Mouse (Mus musculus): ENCODE data around the gene Rab17.

Rab17 gene

GRCm38 (mm10) chr1:90981346-90981745 is 11.9 kb upstream of the Rab17 start:
- DNase-seq: no peak

- no peak for DNase-seq
Measured at GRCm38 (mm10) chr1:90980638-90981330, 11.3 kb upstream of the Rab17 start.

- no peak for DNase-seq
Measured at GRCm38 (mm10) chr1:90975960-90976359, 6.5 kb upstream of the Rab17 start.

GRCm38 (mm10) chr1:90974906-90975649 is 5.6 kb upstream of the Rab17 start:
- peak; percentile 10 to 22 for DNase-seq

- no peak for DNase-seq
Measured at GRCm38 (mm10) chr1:90973574-90973911, 4.1 kb upstream of the Rab17 start.

- DNase-seq: peak; percentile 85 to 89
Measured at GRCm38 (mm10) chr1:90972911-90973573, 3.6 kb upstream of the Rab17 start.

- DNase-seq: no peak
Measured at GRCm38 (mm10) chr1:90969881-90970390, 475 bp upstream of the Rab17 start.

GRCm38 (mm10) chr1:90968649-90969048 is 812 bp downstream of the Rab17 start:
- no peak for DNase-seq

- DNase-seq: no peak
Measured at GRCm38 (mm10) chr1:90967583-90967982, 1.9 kb downstream of the Rab17 start.

GRCm38 (mm10) chr1:90962994-90963393 is 6.5 kb downstream of the Rab17 start:
- no peak for DNase-seq

GRCm38 (mm10) chr1:90962526-90962925 is 6.9 kb downstream of the Rab17 start:
- DNase-seq: no peak

- peak; percentile 47 to 64 for DNase-seq
Measured at GRCm38 (mm10) chr1:90956245-90957096, 13.0 kb downstream of the Rab17 start.

GRCm38 (mm10) chr1:90953688-90954087 is 15.8 kb downstream of the Rab17 start:
- no peak for DNase-seq

GRCm38 (mm10) chr1:90952808-90953207 is 16.7 kb downstream of the Rab17 start, which contains the start of gene Prlh:
TSS of gene Prlh (plus strand) at chr1:90953108.
- no peak for DNase-seq

- no peak for DNase-seq
Measured at GRCm38 (mm10) chr1:90951670-90952069, 17.8 kb downstream of the Rab17 start.

- DNase-seq: no peak
Measured at GRCm38 (mm10) chr1:90949309-90949708, 20.2 kb downstream of the Rab17 start.

GRCm38 (mm10) chr1:90947252-90947651 is 22.2 kb downstream of the Rab17 start:
- DNase-seq: no peak

GRCm38 (mm10) chr1:90945171-90945570 is 24.3 kb downstream of the Rab17 start:
- no peak for DNase-seq

- DNase-seq: no peak
Measured at GRCm38 (mm10) chr1:90939980-90940379, 29.5 kb downstream of the Rab17 start.

- DNase-seq: no peak
Measured at GRCm38 (mm10) chr1:90936990-90937389, 32.5 kb downstream of the Rab17 start.

- DNase-seq: peak; percentile 16 to 20
Measured at GRCm38 (mm10) chr1:90933001-90933400, 36.5 kb downstream of the Rab17 start.

- peak; percentile 43 to 66 for DNase-seq
Measured at GRCm38 (mm10) chr1:90928575-90928934, 40.9 kb downstream of the Rab17 start.
